Mouse (Mus musculus) inflammation-experienced regulatory T-cells, adult 16 weeks (primary cell): ENCODE measurements around the gene Coasy. TPM values are rescaled to one million over a fixed set of nuclear protein-coding genes. Genes with fewer than 3 reads are reported as not detected.

ENCODE experiments used
- polyA plus RNA-seq: library from polyadenylated mRNA; unstranded; fragments of 100-300 nt; shearing (Covaris generic); gene quantifications from one replicate; pipeline ENCODE4 v1.2.1, GENCODE M21; 2017

Coasy gene
- polyA plus RNA-seq = 39.8 TPM

DNA sequence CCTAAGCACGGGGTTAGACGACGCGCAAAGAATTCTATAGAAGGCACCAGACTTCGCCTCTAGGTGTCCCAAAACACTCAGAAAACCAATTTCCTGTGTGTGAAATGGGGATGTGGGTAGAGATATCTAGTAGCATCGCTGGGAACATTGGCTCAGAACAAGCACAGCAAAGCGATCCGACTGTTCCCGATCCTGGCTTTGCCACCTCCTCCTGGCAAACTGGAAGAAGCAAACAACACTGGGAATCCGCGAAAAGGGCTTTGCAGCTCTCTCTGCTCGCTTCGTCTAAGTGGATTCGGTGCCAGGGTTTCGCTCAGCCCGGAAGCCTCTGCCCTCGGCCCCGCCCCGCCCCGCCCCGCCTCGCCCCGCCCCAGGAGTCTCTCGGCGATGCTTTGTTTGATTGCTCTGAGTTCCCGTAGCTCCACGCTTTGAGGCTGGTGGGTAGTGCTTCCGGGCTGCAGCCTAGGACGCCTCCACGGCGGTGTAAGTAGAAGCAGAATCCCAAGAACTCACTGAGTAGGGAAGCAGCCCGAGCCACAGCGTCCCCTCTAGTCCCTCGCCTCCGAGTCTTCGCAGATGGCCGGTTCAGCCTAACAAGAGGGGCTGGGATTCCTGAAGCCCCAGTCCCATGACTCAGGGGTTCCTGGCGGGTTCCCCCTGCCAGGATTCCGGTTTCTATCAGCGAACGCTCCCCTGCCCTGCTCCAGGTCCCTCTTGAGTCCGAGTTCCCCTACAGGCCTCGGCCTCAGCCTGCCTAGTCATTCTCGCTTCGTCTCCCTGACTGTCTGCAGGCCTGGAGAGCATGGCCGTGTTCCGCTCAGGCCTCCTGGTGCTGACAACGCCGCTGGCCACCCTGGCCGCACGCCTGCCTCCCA is at the start of gene Coasy:
Coasy (plus strand) TSS at position 358 of the 875 bp plus-strand sequence.

DNA sequence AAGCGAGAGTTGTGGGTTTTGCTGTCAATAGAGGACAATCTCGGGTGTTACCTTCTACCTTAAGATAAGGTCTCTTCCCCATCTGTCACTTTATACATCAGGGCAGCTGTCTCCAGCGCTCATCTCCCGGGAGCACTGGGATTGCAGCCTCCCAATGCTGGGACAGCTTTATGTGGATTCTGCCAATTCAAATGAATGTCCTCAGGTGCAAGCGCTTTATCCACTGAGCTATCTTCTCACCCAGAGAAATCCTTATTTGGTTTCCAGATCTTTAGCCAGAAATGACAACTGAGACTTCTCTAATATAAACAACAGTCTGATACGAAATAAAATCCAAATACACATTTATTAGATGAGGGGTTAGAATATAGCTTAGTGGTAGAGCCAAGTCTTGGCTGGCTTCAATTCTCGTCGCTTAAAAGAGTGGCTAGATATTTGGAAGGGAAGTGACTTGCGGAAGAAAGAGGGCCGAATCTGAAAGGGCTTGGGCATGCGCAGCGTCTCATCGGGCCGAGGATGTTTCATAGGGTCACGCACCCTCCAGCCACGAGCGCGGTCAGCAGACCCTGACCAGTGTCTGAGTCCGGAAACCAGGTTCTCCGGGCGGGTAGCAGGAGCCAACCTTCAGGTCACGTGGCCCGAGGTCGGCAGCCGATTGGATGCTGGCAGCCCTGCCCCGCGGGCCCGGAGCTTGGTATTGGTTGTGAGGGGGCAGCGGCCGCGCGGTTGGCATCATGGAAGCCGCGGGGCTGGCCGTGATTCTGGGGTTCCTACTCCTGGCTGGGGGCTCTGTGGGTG is 12.8 kb upstream of the Coasy start, which contains the start of gene Naglu:
Naglu (plus strand) TSS at position 622 of the 798 bp plus-strand sequence.

DNA sequence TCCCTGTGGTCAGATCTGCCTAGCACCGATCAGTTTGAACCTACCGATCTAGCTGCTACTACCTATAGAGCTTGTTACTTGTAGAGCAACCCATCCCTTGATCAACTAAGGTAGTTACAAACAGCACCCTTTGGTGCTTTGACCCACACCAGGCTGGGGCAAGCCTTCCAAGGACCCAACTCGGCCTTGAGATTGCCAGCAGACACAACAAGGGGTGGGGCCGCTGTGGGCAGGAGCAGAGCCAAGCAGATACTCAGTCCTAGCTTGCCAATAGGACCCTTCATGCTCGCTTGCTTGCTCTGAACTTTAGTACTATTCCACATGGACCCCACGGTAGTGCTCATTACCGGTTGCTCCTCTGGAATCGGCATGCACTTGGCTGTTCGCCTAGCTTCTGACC is 4.2 kb upstream of the Coasy start, which contains the start of gene Hsd17b1:
Hsd17b1 (plus strand) TSS at position 291 of the 400 bp plus-strand sequence.

DNA sequence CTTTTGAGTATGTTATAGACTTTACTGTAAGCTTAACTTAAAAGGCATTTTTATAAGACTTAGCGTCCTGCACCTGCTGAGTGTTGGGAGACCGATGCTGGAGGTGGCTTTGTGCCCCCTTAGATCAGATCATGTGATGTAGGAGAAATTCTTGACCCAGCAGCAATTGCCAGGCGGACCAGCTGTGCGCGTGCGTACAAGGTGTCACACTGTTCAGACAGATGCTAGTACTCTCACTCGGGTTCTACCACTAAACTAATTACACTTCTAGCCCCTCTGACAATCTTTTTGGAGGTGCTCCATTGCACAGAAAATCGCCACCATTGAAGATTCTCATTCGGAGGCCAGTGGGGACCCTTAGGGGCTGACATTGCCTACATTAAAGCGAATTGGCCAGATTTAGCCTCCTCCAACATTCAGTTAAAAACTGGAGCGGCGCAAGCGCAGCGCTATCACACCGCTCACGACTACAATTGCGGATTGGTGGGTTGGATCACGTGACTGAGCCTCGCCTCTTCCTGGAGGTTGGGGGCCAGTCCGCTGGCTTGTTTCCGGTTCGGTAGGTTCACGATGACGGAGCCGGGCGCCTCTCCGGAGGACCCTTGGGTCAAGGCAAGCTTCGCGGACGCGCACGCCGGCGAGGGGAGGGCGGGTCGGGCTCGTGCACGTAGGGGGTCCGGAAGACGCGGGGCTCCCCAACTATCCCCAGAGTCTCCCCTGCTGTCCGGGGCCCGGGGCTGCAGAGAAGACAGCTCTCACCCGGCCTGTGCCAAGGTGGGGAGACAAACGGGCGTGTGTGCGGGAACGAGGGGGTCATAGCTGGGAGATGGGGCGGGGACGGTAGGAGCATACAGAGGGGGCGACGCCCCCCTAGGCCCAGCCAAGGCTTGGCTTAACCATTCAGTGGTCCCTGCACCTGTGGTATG is 4.7 kb downstream of the Coasy start, which contains the start of gene Mlx:
Mlx (plus strand) TSS at position 522 of the 926 bp plus-strand sequence.

DNA sequence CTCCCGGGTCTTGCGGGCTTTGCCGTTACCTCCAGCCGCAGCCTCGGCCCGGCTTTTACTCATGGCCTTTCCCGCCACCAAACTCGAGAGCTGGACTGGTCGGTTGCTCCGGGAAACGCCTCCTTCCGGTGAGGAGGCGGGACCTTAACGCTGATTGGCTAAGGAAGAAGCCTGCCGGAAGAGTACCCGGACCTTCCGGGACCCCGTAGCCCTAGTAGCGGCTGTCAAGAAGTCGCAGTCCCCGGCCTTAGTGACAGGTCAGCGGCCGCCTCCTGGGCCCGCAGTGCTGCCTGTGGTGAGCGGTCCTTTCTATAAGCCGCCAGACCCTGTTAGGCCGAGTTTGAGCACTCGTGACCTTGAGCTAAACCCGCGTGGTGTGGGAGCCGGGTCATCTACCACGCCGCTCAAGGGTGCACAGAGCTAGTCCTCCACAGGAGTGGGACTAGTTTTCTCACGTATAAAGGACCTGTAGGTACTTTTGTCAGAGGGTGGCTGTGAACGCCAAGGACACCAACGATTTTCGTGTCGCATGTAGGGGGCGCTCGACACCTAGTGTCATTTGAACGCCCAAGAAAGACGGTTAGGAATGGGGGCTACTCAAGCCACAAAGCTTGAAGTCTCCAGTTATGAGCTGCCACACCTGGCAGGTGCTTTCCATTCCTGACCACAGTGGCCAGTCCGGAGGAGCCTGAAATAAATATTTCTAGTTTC is 13.1 kb downstream of the Coasy start, which contains the start of gene Psmc3ip:
Psmc3ip (minus strand) TSS at position 123 of the 711 bp plus-strand sequence.

DNA sequence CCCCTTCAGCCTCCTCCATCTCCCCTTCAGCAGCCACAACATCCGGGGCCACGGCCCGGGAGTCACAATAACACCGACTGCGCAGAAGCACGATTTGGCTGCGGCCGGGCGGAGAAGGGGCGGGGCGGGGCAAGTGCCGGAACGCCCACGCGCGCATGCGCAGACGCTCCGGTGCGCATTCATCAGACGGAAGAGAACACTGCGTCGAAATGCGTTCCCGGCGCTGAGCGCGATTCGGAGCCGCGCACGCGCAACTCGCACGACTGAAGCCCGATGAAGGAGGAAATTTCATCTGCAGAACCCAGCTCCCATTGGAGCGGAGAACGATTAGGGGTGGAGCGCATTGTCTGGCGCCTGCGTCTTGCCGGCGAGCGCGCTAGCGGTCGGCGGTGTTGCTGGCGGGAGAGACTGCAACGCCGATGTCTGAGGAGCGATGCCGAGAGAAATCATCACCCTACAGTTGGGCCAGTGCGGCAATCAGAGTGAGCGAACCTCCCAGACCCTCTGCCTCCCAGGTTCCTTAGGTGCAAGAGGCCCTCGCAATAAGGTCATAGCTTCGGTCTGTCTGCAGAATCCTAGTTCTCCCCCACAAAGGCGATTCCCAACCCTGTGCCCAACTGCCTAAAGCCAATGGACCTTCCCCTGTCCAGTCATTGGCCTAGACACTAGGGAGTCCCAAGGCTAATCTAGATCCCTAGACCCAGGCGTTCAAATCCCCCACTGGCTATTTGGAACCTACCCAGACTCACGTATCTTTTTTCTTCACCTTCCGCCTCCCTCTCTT is 37.6 kb downstream of the Coasy start, which contains the start of the genes Retreg3 and Tubg1:
Retreg3 (minus strand) TSS at position 133 of the 784 bp plus-strand sequence.
Tubg1 (plus strand) TSS at position 178 of the 784 bp plus-strand sequence.

Other genes starting within 250 kb of the Coasy start
- 180 TPM for gene Stat5b, start 231.8 kb upstream of the Coasy start, polyA plus RNA-seq
- gene Stat5a, start 223.2 kb upstream of the Coasy start, polyA plus RNA-seq = 104 TPM
- gene Stat3, start 143.0 kb upstream of the Coasy start, polyA plus RNA-seq = 363 TPM
- 0.22 TPM for gene Cavin1, start 111.7 kb upstream of the Coasy start, polyA plus RNA-seq
- gene Atp6v0a1, start 73.1 kb upstream of the Coasy start, polyA plus RNA-seq = 9.1 TPM
- gene Naglu, start 12.6 kb upstream of the Coasy start, polyA plus RNA-seq = 9.0 TPM
- 0.51 TPM for gene Hsd17b1, start 4.2 kb upstream of the Coasy start, polyA plus RNA-seq
- gene Mlx, start 4.7 kb downstream of the Coasy start, polyA plus RNA-seq = 114 TPM
- gene Psmc3ip, start 12.9 kb downstream of the Coasy start, polyA plus RNA-seq = 7.8 TPM
- gene Retreg3, start 37.3 kb downstream of the Coasy start, polyA plus RNA-seq = 66.3 TPM
- gene Tubg1, start 37.4 kb downstream of the Coasy start, polyA plus RNA-seq = 49.2 TPM
- 4.6 TPM for gene Tubg2, start 73.3 kb downstream of the Coasy start, polyA plus RNA-seq
- 0.16 TPM for gene Cntnap1, start 88.0 kb downstream of the Coasy start, polyA plus RNA-seq
- not detected for gene Plekhh3, start 88.8 kb downstream of the Coasy start, polyA plus RNA-seq
- 3.3 TPM for gene Ccr10, start 92.9 kb downstream of the Coasy start, polyA plus RNA-seq
- 115 TPM for gene Ezh1, start 143.9 kb downstream of the Coasy start, polyA plus RNA-seq
- not detected for gene Ramp2, start 163.5 kb downstream of the Coasy start, polyA plus RNA-seq
- 152 TPM for gene Vps25, start 171.1 kb downstream of the Coasy start, polyA plus RNA-seq
- gene Wnk4, start 178.0 kb downstream of the Coasy start, polyA plus RNA-seq = 6.4 TPM
- 0.34 TPM for gene Cntd1, start 196.4 kb downstream of the Coasy start, polyA plus RNA-seq
- 125 TPM for gene Coa3, start 196.5 kb downstream of the Coasy start, polyA plus RNA-seq
- gene Becn1, start 219.7 kb downstream of the Coasy start, polyA plus RNA-seq = 231 TPM
- 169 TPM for gene Psme3, start 233.6 kb downstream of the Coasy start, polyA plus RNA-seq
- 3.2 TPM for gene Aoc2, start 242.5 kb downstream of the Coasy start, polyA plus RNA-seq
- gene Aoc3, start 248.0 kb downstream of the Coasy start, polyA plus RNA-seq = not detected